Mouse (Mus musculus) MEL (cell line): ENCODE data around the gene Gm6096.

ENCODE experiments used
- CTCF ChIP-seq, 3 experiments: IDR thresholded peaks in 2 of 3; conservative IDR thresholded peaks in 1 of 3; 2 replicates each; pipeline ENCODE4 v1.5.1; 2011 to 2012; ENCODE audit warnings: low read length in 3 of 3, low read depth in 2 of 3, mild to moderate bottlenecking in 2 of 3, improper control_type of control experiment in 1 of 3, inconsistent platforms in 1 of 3, mixed read lengths in 1 of 3, moderate library complexity in 1 of 3; ENCODE audit not compliant: control insufficient read depth in 1 of 3, insufficient read depth in 1 of 3, poor library complexity in 1 of 3, severe bottlenecking in 1 of 3
- ELF1 ChIP-seq: IDR thresholded peaks from 2 replicates; pipeline ENCODE4 v1.6.1; 2014; ENCODE audit warnings: low read depth, mild to moderate bottlenecking, inconsistent platforms, low read length, improper control_type of control experiment, moderate library complexity
- EP300 ChIP-seq, 2 experiments: IDR thresholded peaks; 2 replicates each; pipeline ENCODE4 v1.6.1; 2011; ENCODE audit warnings: improper control_type of control experiment in 2 of 2, low read length in 2 of 2, low read depth in 1 of 2, mild to moderate bottlenecking in 1 of 2
- MAFK ChIP-seq: IDR thresholded peaks from 2 replicates; pipeline ENCODE4 v1.6.1; 2011; ENCODE audit warnings: low read depth, mild to moderate bottlenecking, low read length, improper control_type of control experiment, borderline replicate concordance
- MEF2A ChIP-seq: IDR thresholded peaks from 2 replicates; pipeline ENCODE4 v1.6.1; 2014; ENCODE audit warnings: low read depth, mild to moderate bottlenecking, inconsistent platforms, low read length, improper control_type of control experiment; ENCODE audit not compliant: poor library complexity, insufficient replicate concordance, severe bottlenecking; ENCODE audit errors: extremely low read depth
- POLR2A ChIP-seq, 2 experiments: IDR thresholded peaks; 2 replicates each; pipeline ENCODE4 v1.6.1; 2011 to 2012; ENCODE audit warnings: low read length in 2 of 2, mild to moderate bottlenecking in 2 of 2, control low read depth in 1 of 2, improper control_type of control experiment in 1 of 2, low read depth in 1 of 2, moderate library complexity in 1 of 2; ENCODE audit not compliant: control insufficient read depth in 1 of 2, insufficient read depth in 1 of 2, poor library complexity in 1 of 2
- SMC3 ChIP-seq: IDR thresholded peaks from 2 replicates; pipeline ENCODE4 v1.6.1; 2011; ENCODE audit warnings: low read depth, low read length, improper control_type of control experiment
- USF1 ChIP-seq: IDR thresholded peaks from 2 replicates; pipeline ENCODE4 v1.6.1; 2014; ENCODE audit warnings: low read depth, mild to moderate bottlenecking, inconsistent platforms, low read length, improper control_type of control experiment, moderate library complexity
- ZKSCAN1 ChIP-seq: IDR thresholded peaks from 2 replicates; pipeline ENCODE4 v1.6.1; 2012; ENCODE audit warnings: low read depth, mild to moderate bottlenecking, inconsistent platforms, low read length, improper control_type of control experiment, moderate library complexity

- no peak for TF ChIP-seq ELF1
- TF ChIP-seq CTCF (IDR thresholded peaks at IDR 0.05 in 2 of 3, conservative IDR thresholded peaks at IDR 0.05 in 1 of 3; ENCODE audit: control insufficient read depth in 1 of 3, insufficient read depth in 1 of 3, low read depth in 2 of 3, low read length in 3 of 3, poor library complexity in 1 of 3, severe bottlenecking in 1 of 3), result no peak
- no peak for TF ChIP-seq MEF2A
- TF ChIP-seq POLR2A (IDR thresholded peaks at IDR 0.05; ENCODE audit: control insufficient read depth in 1 of 2, insufficient read depth in 1 of 2, low read depth in 1 of 2, low read length in 2 of 2, poor library complexity in 1 of 2), result 0 out of 4 replicates have a peak, but pooled peaks of 1 of the 2 experiments have one; percentile 0
- no peak for TF ChIP-seq SMC3
- TF ChIP-seq USF1, result no peak
- TF ChIP-seq MAFK, result no peak
- TF ChIP-seq EP300 (IDR thresholded peaks at IDR 0.05; ENCODE audit: low read depth in 1 of 2, low read length in 2 of 2), result no peak
- TF ChIP-seq ZKSCAN1, result no peak
Measured at GRCm38 (mm10) chr7:34234610-34235561, 16.0 kb upstream of the Gm6096 start.
